Mouse (Mus musculus) cerebellum, postnatal 36 days (tissue): ENCODE measurements at regions not wholly inside any gene's neighbourhood (a gene's known extent, or its start where the extent isn't known, plus 50 kb on each side); places are given as distances from the start of the nearest gene placed in this dataset.
"Not testable (repeated sequence)": the region's sequence is repeated elsewhere in the genome, so short reads cannot be mapped to it uniquely, and the experiment has no call there.

Experiments used
- DNase-seq, 2 experiments: peaks; one replicate each; pipeline ENCODE4 v3.0.0; 2021 to 2022; ENCODE audit warnings: mixed read lengths in 2 of 2

DNA sequence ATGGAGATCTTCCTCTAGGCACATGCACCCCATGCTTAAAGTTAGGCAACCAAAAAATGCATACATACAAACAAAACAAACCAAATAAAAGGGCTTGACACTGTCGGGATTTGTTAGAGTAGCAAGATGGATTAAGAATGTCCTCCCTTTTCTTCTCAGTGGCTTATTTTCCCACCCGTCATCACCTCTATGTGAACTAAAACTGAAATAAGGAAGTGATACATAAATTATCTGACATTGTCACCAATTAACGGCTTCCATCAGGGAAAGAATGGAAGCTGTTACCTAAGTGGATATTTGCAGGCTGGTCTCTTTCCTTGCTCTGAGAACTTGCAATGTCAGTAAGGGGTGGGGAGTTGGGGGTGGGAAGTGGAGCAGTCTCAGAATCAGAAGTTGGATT lies 541.5 kb downstream of the Diaph3 start:
- no peak for DNase-seq

GRCm38 (mm10) chr14:86588525-86588924 lies 552.5 kb downstream of the Diaph3 start:
- DNase-seq: no peak

GRCm38 (mm10) chr14:86585959-86586358 lies 555.1 kb downstream of the Diaph3 start:
- not testable (repeated sequence) for DNase-seq

- DNase-seq: peak; percentile 5 to 16
Measured at GRCm38 (mm10) chr14:86562728-86563127, 578.3 kb downstream of the Diaph3 start.

- no peak for DNase-seq
Measured at GRCm38 (mm10) chr14:86537992-86538391, 603.0 kb downstream of the Diaph3 start.

- DNase-seq: no peak
Measured at GRCm38 (mm10) chr14:86536341-86537027, 604.6 kb downstream of the Diaph3 start.

- peak; percentile 60 to 63 for DNase-seq
Measured at GRCm38 (mm10) chr14:86510408-86510807, 630.6 kb downstream of the Diaph3 start.

GRCm38 (mm10) chr14:86509686-86510085 lies 631.3 kb downstream of the Diaph3 start:
- peak; percentile 36 to 60 for DNase-seq

DNA sequence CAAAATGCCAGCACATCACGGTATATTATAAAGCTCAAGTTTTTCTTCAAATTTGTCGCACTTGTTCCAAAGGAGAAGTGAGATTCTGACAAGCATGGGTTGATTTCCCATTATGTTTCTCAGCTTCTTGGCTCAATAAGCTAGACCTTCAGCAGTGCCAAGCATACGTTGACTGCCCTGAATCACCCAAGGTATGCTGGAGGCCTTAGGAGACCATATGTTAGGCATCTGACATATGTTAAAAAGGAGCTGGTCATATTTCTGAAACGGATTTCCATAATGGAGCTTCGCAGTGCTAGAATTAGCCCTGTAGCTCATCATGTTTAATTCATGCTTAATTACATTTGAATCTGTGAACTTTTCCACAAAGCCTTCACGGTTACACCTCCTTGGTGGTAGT lies 634.7 kb downstream of the Diaph3 start:
- peak; percentile 31 to 49 for DNase-seq

DNA sequence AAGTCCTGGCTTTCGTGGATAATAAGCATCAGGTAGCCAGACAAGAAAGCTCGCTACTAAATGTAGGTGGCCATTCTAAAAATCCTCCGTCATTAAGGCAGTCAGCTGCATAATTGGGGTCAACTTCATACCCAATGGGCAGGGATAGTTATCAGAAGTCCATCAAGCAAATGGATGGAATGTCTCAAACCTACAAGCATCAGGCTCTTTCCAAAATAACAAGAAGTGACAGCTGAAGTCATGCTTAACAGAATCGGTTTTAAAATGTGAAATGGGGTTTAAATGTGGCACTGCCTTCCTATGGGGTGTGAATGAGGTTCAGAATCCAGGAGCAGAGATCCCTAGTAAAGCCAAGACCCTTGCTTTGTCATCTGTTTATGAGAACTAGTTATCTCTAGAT lies 650.2 kb downstream of the Diaph3 start:
- DNase-seq: no peak

DNA sequence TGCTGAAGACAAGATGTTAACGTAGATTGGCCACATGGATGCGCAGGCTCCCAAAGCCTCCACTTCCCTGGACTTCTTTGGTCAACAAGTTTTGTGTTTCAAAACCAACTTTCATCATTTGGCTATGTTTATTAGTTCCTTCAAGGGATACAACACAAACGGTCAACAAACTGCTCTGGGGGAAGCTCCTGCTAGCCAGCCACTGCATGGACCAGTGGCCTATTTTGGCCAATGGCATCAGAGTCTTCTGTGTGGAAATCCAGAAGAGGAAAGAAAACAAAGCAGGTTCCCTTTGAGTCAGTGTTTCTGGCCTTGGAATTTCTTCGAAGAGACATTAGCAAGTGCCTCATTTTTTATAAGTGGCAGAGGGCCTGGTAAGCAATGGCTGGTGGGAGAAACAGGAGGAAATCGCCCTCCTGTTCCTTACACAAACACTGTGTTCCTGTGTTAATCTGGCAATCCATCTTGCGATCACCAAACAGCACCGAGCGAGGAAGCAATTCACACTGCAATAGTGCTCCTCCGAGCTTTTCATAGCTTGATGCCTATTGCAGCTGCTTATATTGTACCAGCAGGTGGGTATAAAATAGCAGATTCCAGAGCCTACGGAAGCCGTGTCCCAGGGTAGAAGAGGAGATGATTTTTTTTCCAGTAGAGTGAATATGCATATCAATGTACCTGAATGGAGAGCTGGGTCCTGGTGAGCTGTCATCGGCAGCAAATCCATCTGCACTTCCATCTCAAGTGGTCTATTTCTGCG lies 651.0 kb downstream of the Diaph3 start:
- peak in 1 of 2 experiments; percentile 19 for DNase-seq

DNA sequence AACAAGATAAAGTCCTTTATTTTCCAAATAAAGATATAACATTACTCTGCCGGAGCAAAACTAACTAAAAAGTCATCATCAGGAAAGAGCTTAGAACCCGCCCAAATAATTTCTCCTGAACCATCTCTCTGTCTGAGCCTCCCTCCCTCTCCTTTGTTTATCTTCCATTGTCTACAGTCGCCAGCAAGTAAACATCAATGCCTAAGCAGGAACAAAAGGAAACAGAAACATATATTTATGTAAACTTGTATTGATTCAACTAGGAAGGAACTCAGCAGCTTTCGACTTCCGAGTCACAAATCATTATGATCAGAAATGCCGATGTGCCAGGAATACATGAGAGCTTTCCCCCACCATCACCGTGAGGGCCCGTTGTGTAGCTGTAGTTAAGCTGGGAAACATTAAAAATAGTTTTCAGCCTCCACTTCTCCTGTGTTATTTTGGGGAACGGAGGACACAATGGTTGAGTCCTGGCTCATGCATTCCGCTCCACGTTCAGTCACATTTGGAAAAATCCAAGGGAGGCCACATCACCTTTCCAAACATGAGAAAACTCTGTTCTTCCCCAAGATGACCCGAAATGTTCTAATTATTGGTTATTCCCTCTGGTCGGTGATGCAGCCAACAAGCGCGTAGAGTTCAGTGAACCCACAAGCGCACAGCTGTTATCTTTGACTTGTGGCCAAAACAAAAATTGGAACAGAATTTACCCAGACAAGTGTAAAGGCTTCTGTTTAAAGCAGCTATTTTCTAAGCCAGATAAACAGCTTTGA lies 651.8 kb downstream of the Diaph3 start:
- peak; percentile 39 to 62 for DNase-seq

- no peak for DNase-seq
Measured at GRCm38 (mm10) chr14:86487285-86487897, 653.6 kb downstream of the Diaph3 start.

DNA sequence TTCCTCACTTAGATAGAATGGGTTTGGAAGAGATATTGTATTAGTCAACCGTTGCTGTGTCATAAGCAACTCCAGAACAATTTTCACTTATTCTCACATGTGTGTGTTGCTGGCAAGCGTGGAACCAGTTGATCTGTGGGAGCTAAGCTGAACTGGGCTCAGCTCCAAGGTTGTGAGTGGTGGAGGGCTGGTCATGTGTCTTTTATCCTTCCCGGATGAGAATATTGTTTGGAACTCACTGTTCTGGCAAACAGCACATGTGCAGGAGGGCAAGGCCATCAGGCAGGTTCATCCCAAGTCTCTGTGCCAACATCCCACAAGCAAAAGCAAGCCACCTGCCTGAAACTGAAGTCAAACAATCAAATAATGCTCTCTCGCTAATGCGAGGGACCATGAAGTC lies 656.8 kb downstream of the Diaph3 start:
- peak; percentile 44 to 45 for DNase-seq

GRCm38 (mm10) chr14:86473604-86474003 lies 667.4 kb downstream of the Diaph3 start:
- no peak for DNase-seq

GRCm38 (mm10) chr14:86470462-86470861 lies 670.6 kb downstream of the Diaph3 start:
- DNase-seq: no peak

DNA sequence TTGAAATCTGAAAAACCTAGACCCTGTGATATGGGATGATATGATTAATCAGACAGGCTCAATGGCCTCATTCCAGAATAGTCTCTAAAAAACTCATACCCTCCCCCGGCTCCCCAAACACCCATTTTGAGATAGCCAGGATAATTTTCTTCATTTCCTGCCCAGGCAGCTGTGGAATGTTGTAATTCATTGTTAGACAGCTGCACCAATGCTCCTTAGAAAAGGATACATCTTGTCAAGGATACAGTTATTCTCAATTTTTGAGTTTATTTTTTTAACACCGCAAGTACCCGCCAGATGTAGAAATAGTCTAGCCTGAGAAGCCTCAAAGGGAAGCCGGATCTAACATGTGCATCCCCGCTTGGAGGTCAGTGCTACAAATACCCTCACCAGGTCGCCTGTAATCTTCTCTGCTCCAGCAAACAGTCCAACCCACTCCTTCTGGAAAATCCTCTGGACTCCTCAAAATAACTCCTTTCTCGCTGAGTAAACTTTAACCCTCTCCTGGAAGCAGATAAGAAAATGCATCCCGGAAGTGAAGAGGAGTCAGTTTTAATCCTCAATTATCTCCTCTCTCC lies 673.1 kb downstream of the Diaph3 start:
- no peak for DNase-seq

- DNase-seq: no peak
Measured at GRCm38 (mm10) chr14:86463388-86463787, 677.6 kb downstream of the Diaph3 start.

DNA sequence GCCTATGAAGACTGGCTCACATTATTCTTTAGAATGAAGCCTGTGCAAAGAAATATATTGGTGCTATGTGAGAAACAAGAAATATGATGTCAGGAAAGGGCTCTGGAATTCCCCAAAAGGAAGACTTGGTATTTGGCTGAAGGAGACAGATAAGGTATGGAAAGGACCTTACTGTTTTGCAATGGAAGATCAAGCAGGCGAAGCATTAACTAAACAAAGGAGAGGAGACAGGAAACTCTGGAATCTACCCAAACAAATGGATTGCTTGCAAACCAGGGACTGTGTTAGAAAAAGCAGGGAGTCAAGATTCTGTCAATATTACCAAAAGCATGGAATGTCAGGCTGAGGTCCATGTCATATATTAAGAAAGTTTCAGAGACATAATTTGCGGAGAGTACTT lies 687.9 kb downstream of the Diaph3 start:
- DNase-seq: no peak

GRCm38 (mm10) chr14:86450616-86451015 lies 690.4 kb downstream of the Diaph3 start:
- DNase-seq: no peak

- DNase-seq: peak in 1 of 2 experiments; percentile 4
Measured at GRCm38 (mm10) chr14:86445139-86445538, 695.9 kb downstream of the Diaph3 start.
